Mouse (Mus musculus) MEL (cell line): ENCODE data around the gene Tenm3. TPM values are rescaled to one million over a fixed set of nuclear protein-coding genes. Genes with fewer than 3 reads are reported as not detected.
A peak's percentile ranks its signal among the peaks of the same experiment; 100 is the strongest.

ENCODE experiments used
- DNase-seq: peaks from one replicate; pipeline ENCODE4 v3.0.0; 2011; ENCODE audit warnings: low read depth, low spot score
- H3K27ac ChIP-seq: 2 replicates; pipeline ENCODE4 v1.5.1; 2012; ENCODE audit warnings: low read depth, mild to moderate bottlenecking, control low read depth, low read length, moderate library complexity; ENCODE audit not compliant: control insufficient read depth
- H3K27me3 ChIP-seq, 2 experiments: fragments of 150-350 bp in 1 of 2; sonication (generic) in 1 of 2; 2 replicates each; pipeline ENCODE4 v1.6.1; 2012; ENCODE audit warnings: low read length in 2 of 2, mild to moderate bottlenecking in 2 of 2, improper control_type of control experiment in 1 of 2, moderate library complexity in 1 of 2; ENCODE audit not compliant: insufficient read depth in 2 of 2, control insufficient read depth in 1 of 2
- H3K36me3 ChIP-seq, 2 experiments: 2 replicates each; pipeline ENCODE4 v1.6.1; 2012 to 2014; ENCODE audit warnings: low read length in 2 of 2, improper control_type of control experiment in 1 of 2, inconsistent platforms in 1 of 2, mild to moderate bottlenecking in 1 of 2; ENCODE audit not compliant: insufficient read depth in 2 of 2, control insufficient read depth in 1 of 2
- H3K4me1 ChIP-seq, 2 experiments: fragments of 150-350 bp in 1 of 2; sonication (generic) in 1 of 2; 2 replicates each; pipeline ENCODE4 v1.6.1; 2012; ENCODE audit warnings: low read length in 2 of 2, improper control_type of control experiment in 1 of 2, mild to moderate bottlenecking in 1 of 2; ENCODE audit not compliant: insufficient read depth in 2 of 2, control insufficient read depth in 1 of 2
- H3K4me3 ChIP-seq, 2 experiments: fragments of 150-350 bp in 1 of 2; sonication (generic) in 1 of 2; 2 replicates each; pipeline ENCODE4 v1.5.1; 2012; ENCODE audit warnings: low read depth in 2 of 2, low read length in 2 of 2, mild to moderate bottlenecking in 2 of 2, moderate library complexity in 2 of 2, control low read depth in 1 of 2, improper control_type of control experiment in 1 of 2; ENCODE audit not compliant: control insufficient read depth in 1 of 2, insufficient read depth in 1 of 2
- H3K79me2 ChIP-seq: 2 replicates; pipeline ENCODE4 v1.6.1; 2012; ENCODE audit warnings: mild to moderate bottlenecking, low read length, moderate library complexity; ENCODE audit not compliant: control insufficient read depth, poor library complexity, insufficient read depth
- H3K9ac ChIP-seq: 2 replicates; pipeline ENCODE4 v1.6.1; 2012; ENCODE audit warnings: low read depth, mild to moderate bottlenecking, control low read depth, low read length, moderate library complexity; ENCODE audit not compliant: control insufficient read depth, poor library complexity, severe bottlenecking
- H3K9me3 ChIP-seq: fragments of 150-350 bp; sonication (generic); replicated peaks from 2 replicates; pipeline ENCODE4 v1.6.1; 2012; ENCODE audit warnings: mild to moderate bottlenecking, low read length, improper control_type of control experiment, moderate library complexity; ENCODE audit not compliant: insufficient read depth
- CHD1 ChIP-seq: IDR thresholded peaks from 2 replicates; pipeline ENCODE4 v1.6.1; 2012; ENCODE audit warnings: low read depth, mild to moderate bottlenecking, inconsistent platforms, low read length, improper control_type of control experiment
- CHD2 ChIP-seq: IDR thresholded peaks from 2 replicates; pipeline ENCODE4 v1.6.1; 2011; ENCODE audit warnings: low read length, improper control_type of control experiment
- E2F4 ChIP-seq: IDR thresholded peaks from 2 replicates; pipeline ENCODE4 v1.6.1; 2011; ENCODE audit warnings: low read depth, low read length, improper control_type of control experiment, borderline replicate concordance
- GATA1 ChIP-seq: IDR thresholded peaks from 2 replicates; pipeline ENCODE4 v1.6.1; 2011; ENCODE audit warnings: low read depth, low read length, improper control_type of control experiment
- HCFC1 ChIP-seq: IDR thresholded peaks from 2 replicates; pipeline ENCODE4 v1.6.1; 2012; ENCODE audit warnings: low read depth, mild to moderate bottlenecking, inconsistent platforms, low read length, improper control_type of control experiment, moderate library complexity
- JUND ChIP-seq: IDR thresholded peaks from 2 replicates; pipeline ENCODE4 v1.6.1; 2011; ENCODE audit warnings: low read depth, mild to moderate bottlenecking, improper control_type of control experiment, low read length
- MAFK ChIP-seq: IDR thresholded peaks from 2 replicates; pipeline ENCODE4 v1.6.1; 2011; ENCODE audit warnings: low read depth, mild to moderate bottlenecking, low read length, improper control_type of control experiment, borderline replicate concordance
- MXI1 ChIP-seq: IDR thresholded peaks from 2 replicates; pipeline ENCODE4 v1.6.1; 2011; ENCODE audit warnings: mild to moderate bottlenecking, low read depth, low read length, improper control_type of control experiment
- POLR2A ChIP-seq, 2 experiments: IDR thresholded peaks; 2 replicates each; pipeline ENCODE4 v1.6.1; 2011 to 2012; ENCODE audit warnings: low read length in 2 of 2, mild to moderate bottlenecking in 2 of 2, control low read depth in 1 of 2, improper control_type of control experiment in 1 of 2, low read depth in 1 of 2, moderate library complexity in 1 of 2; ENCODE audit not compliant: control insufficient read depth in 1 of 2, insufficient read depth in 1 of 2, poor library complexity in 1 of 2
- RCOR1 ChIP-seq: IDR thresholded peaks from 2 replicates; pipeline ENCODE4 v1.6.1; 2012; ENCODE audit warnings: low read depth, mild to moderate bottlenecking, inconsistent platforms, low read length, improper control_type of control experiment
- SIN3A ChIP-seq: IDR thresholded peaks from 2 replicates; pipeline ENCODE4 v1.6.1; 2012; ENCODE audit warnings: low read length, improper control_type of control experiment, inconsistent platforms
- TCF12 ChIP-seq: IDR thresholded peaks from 2 replicates; pipeline ENCODE4 v1.6.1; 2014; ENCODE audit warnings: low read depth, mild to moderate bottlenecking, inconsistent platforms, low read length, improper control_type of control experiment, moderate library complexity
- USF2 ChIP-seq, 2 experiments: IDR thresholded peaks; 2 replicates each; pipeline ENCODE4 v1.6.1; 2011 to 2012; ENCODE audit warnings: improper control_type of control experiment in 2 of 2, low read length in 2 of 2, borderline replicate concordance in 1 of 2, inconsistent platforms in 1 of 2, low read depth in 1 of 2, mild to moderate bottlenecking in 1 of 2; ENCODE audit not compliant: insufficient read depth in 1 of 2
- ZNF384 ChIP-seq: IDR thresholded peaks from 2 replicates; pipeline ENCODE4 v1.6.1; 2012; ENCODE audit warnings: low read depth, mild to moderate bottlenecking, inconsistent platforms, low read length, improper control_type of control experiment
- polyA plus RNA-seq, 2 experiments: library from polyadenylated mRNA; stranded (reverse) in 1 of 2; unstranded in 1 of 2; fragments of >175 nt in 1 of 2; fragments of >200 nt in 1 of 2; gene quantifications; 2 replicates each; pipeline versions ENCODE4 v1.2.1 to v1.2.4; 2012; ENCODE audit warnings: low replicate concordance in 2 of 2, low read depth in 1 of 2; ENCODE audit not compliant: insufficient read length in 2 of 2, insufficient read depth in 1 of 2, missing spikeins in 1 of 2
- total RNA-seq: library from RNA; depleted of rRNA; stranded (reverse); fragments of 300-350 nt; gene quantifications from 2 replicates; pipeline ENCODE4 v1.2.3, GENCODE M21; 2012

Gene Tenm3
- total and polyA plus RNA-seq, 3 experiments = not detected

DNA sequence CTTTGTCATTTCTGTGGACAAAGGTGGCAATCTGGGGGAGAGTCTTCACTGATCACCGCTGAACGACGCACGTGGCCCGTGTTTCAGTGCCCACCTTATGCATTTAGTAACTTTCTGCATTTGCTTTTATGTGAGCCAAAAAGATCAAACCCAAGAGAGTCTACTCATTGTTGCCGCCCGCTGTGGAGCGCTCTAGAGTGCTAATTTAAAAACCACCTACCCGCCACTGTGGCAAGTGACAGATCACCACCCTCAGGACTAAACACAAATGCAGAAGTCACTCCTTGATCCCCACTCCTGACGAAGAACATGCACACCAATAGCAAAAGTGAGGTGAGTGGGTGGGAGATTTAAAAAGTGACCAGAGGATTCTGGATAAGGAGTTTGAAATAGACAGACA is 583.5 kb downstream of the Tenm3 start:
- no peak overlapping the region for H3K27ac ChIP-seq
- no peaks in the 10 kb centered on the region for H3K36me3 ChIP-seq
- H3K9me3 ChIP-seq = no peaks in the 10 kb centered on the region
- H3K4me1 ChIP-seq = no peaks in the 10 kb centered on the region
- no peak for TF ChIP-seq MXI1
- TF ChIP-seq CHD1 = no peak
- TF ChIP-seq GATA1 = no peak
- TF ChIP-seq JUND = no peak
- TF ChIP-seq MAFK = no peak
- no peak overlapping the region for H3K9ac ChIP-seq
- DNase-seq = no peak
- H3K4me3 ChIP-seq = no peak overlapping the region
- H3K27me3 ChIP-seq = no peaks in the 10 kb centered on the region
- H3K79me2 ChIP-seq = no peaks in the 10 kb centered on the region

DNA sequence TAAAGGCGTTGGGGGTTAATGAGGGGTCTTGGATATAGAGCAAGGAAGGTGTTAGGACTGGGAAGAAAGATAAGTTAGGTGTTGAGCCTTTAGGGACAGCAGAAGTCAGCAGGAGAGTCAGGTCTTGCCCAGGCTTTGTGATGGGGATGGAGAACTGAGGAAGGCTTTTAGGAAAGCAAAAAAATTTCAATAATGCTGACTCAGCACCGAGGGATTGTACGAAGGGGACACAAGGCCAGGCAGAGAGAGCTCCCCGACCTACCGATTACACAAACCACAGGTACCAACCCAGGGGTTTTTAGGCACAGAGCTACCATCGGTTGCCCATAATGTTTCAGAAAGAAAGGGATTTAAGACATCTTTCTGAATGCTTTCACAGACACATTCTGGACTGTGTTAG is 583.9 kb downstream of the Tenm3 start:
- DNase-seq = no peak
- Histone ChIP-seq H3K36me3 (no peaks in the 10 kb centered on the region), H3K4me1 (no peaks in the 10 kb centered on the region), H3K79me2 (no peaks in the 10 kb centered on the region), H3K4me3 (no peak overlapping the region), H3K9me3 (no peaks in the 10 kb centered on the region), H3K27me3 (no peaks in the 10 kb centered on the region), H3K9ac (no peak overlapping the region), H3K27ac (no peak overlapping the region)
- TF ChIP-seq CHD2 (no peak), MAFK (peak; percentile 35; the same call in 1 of the 2 replicates)

DNA sequence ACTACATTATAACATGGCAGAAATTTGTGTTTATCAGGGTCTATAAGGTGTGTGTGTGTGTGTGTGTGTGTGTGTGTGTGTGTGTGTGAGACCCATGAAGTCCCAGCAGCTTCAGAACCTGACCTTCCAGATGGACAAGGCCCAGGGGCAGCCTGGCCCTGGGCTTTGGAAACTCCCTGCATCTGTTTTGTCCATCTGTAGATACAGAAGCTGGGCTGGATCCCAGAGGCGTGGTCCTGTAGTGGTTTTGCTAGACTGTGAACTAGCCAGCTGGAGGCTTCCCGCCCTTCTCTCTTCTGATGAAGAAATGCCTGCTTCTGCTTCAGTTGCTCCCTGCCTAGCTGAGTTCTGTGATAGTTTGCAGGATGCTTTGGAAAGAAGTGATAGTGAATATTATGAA is 599.9 kb downstream of the Tenm3 start:
- DNase-seq = no peak
- Histone ChIP-seq H3K4me3 (no peak overlapping the region), H3K27me3 (no peaks in the 10 kb centered on the region), H3K79me2 (no peaks in the 10 kb centered on the region), H3K27ac (no peak overlapping the region), H3K36me3 (no peaks in the 10 kb centered on the region), H3K9me3 (no peaks in the 10 kb centered on the region), H3K4me1 (no peaks in the 10 kb centered on the region), H3K9ac (no peak overlapping the region)
- TF ChIP-seq ZNF384 (no peak), POLR2A (IDR thresholded peaks at IDR 0.05; ENCODE audit: control insufficient read depth in 1 of 2, insufficient read depth in 1 of 2, low read depth in 1 of 2, low read length in 2 of 2, poor library complexity in 1 of 2) (no peak), HCFC1 (no peak), GATA1 (no peak), E2F4 (no peak), SIN3A (no peak), TCF12 (no peak), CHD1 (no peak), RCOR1 (no peak), USF2 (IDR thresholded peaks at IDR 0.05; ENCODE audit: borderline replicate concordance in 1 of 2, insufficient read depth in 1 of 2, low read depth in 1 of 2, low read length in 2 of 2) (no peak)
